Mouse (Mus musculus): ENCODE data around the gene Togaram2. TPM values are rescaled to one million over a fixed set of nuclear protein-coding genes. Genes with fewer than 3 reads are reported as not detected.

Togaram2 gene
- total RNA-seq, 1 experiment from 2014 or later, result not detected

Other genes starting within 250 kb of the Togaram2 start
- gene Gm4707, start 213.3 kb upstream of the Togaram2 start, total RNA-seq (2017), result 29.1 and 43.8 TPM in 2 replicates
- 307 and 387 TPM in 2 replicates for gene Smchd1, start 197.9 kb upstream of the Togaram2 start, total RNA-seq (2017)
- 24.7 and 25.2 TPM in 2 replicates for gene Ndc80, start 146.4 kb upstream of the Togaram2 start, total RNA-seq (2017)
- not detected in 2 replicates for gene Spdya, start 121.2 kb upstream of the Togaram2 start, total RNA-seq (2017)
- 127 and 130 TPM in 2 replicates for gene Wdr43, start 57.4 kb upstream of the Togaram2 start, total RNA-seq (2017)
- gene Pcare, start 79.6 kb downstream of the Togaram2 start, total RNA-seq (2017), result not detected in 2 replicates
- gene Clip4, start 95.2 kb downstream of the Togaram2 start, total RNA-seq (2017), result not detected in 2 replicates

All from neutrophil, adult 5-6 weeks (primary cell).